Mouse (Mus musculus) heart, postnatal 0 days (tissue): ENCODE data around the gene Wdr1. TPM values are rescaled to one million over a fixed set of nuclear protein-coding genes. Genes with fewer than 3 reads are reported as not detected.

Source experiments
- ATAC-seq: fragments of 200-750 bp; cut with Nextera tagmentation; 2 replicates; pipeline ENCODE4 v1.8.0; 2017; ENCODE audit warnings: low read depth, moderate number of reproducible peaks, moderate library complexity; ENCODE audit not compliant: insufficient read depth
- DNase-seq: peaks from one replicate; pipeline ENCODE4 v3.0.0-alpha.2; 2016; ENCODE audit warnings: low spot score
- H3K27ac ChIP-seq: fragments of 300-500 bp; sonication (generic); 2 replicates; pipeline ENCODE4 v1.5.1; 2014; ENCODE audit warnings: low read depth, mild to moderate bottlenecking
- H3K27me3 ChIP-seq: fragments of 300-500 bp; sonication (generic); 2 replicates; pipeline ENCODE4 v1.6.1; 2014; ENCODE audit warnings: low read length, mixed read lengths; ENCODE audit not compliant: control insufficient read depth, insufficient read depth
- H3K36me3 ChIP-seq: fragments of 300-500 bp; sonication (generic); replicated peaks from 2 replicates; pipeline ENCODE4 v1.6.1; 2014; ENCODE audit warnings: low read length, mixed read lengths; ENCODE audit not compliant: control insufficient read depth, insufficient read depth
- H3K4me1 ChIP-seq: fragments of 300-500 bp; sonication (generic); 2 replicates; pipeline ENCODE4 v1.6.1; 2014; ENCODE audit warnings: antibody characterized with exemption; ENCODE audit not compliant: control insufficient read depth, insufficient read depth
- H3K4me2 ChIP-seq: fragments of 300-500 bp; sonication (generic); 2 replicates; pipeline ENCODE4 v1.6.1; 2014; ENCODE audit warnings: low read depth, mild to moderate bottlenecking, low read length, moderate library complexity
- H3K4me3 ChIP-seq: fragments of 300-500 bp; sonication (generic); 2 replicates; pipeline ENCODE4 v1.5.1; 2014; ENCODE audit warnings: low read depth, low read length
- H3K9ac ChIP-seq: fragments of 300-500 bp; sonication (generic); replicated peaks from 2 replicates; pipeline ENCODE4 v1.6.1; 2014; ENCODE audit warnings: low read depth, low read length, mixed read lengths
- H3K9me3 ChIP-seq: fragments of 300-500 bp; sonication (generic); replicated peaks from 2 replicates; pipeline ENCODE4 v1.6.1; 2016; ENCODE audit warnings: low read length; ENCODE audit not compliant: control insufficient read depth
- CTCF ChIP-seq: IDR thresholded peaks from 2 replicates; pipeline ENCODE4 v1.5.1; 2016; ENCODE audit warnings: antibody characterized with exemption, control low read depth, low read depth
- EP300 ChIP-seq: IDR thresholded peaks from 2 replicates; pipeline ENCODE4 v1.6.1; 2016; ENCODE audit warnings: antibody characterized with exemption, low read depth
- WGBS: fragments of 180-500 bp; shearing (Covaris S2); extraction: QIAGEN DNeasy Blood & Tissue Kit; methylation state at CpG from one replicate; pipeline ENCODE4 v1.1.7; 2014; 5-methylcytosine and 5-hydroxymethylcytosine counted together
- polyA plus RNA-seq: library from polyadenylated mRNA; unstranded; fragments of >200 nt; fragmentation: Nextera tagmentation; extraction: Ambion mirVana; gene quantifications from 2 replicates; pipeline ENCODE4 v1.2.1, GENCODE M21; 2015
- total RNA-seq: library from RNA; depleted of rRNA; stranded (reverse); fragments of >200 nt; gene quantifications from 2 replicates; pipeline ENCODE4 v1.2.3, GENCODE M21; 2014; ENCODE audit warnings: low replicate concordance

Gene Wdr1
- total and polyA plus RNA-seq, 2 experiments from 2014 or later, result 171 to 306 TPM

- 80% methylated on average over 4 of the region's 4 CpGs for WGBS
- no peak for ATAC-seq
- H3K9me3 ChIP-seq, result no peaks in the 10 kb centered on the region
- H3K4me2 ChIP-seq, result no peak within 1 kb of the TSS
- no peaks in the 10 kb centered on the region for H3K4me1 ChIP-seq
- H3K4me3 ChIP-seq, result no peak within 1 kb of the TSS
- no peaks in the 10 kb centered on the region for H3K27me3 ChIP-seq
- no peak within 1 kb of the TSS for H3K9ac ChIP-seq
- H3K27ac ChIP-seq, result no peak within 1 kb of the TSS
- TF ChIP-seq EP300 (no peak), CTCF (no peak)
- no peak for DNase-seq
- no peaks in the 10 kb centered on the region for H3K36me3 ChIP-seq
Measured at GRCm38 (mm10) chr5:38502992-38503391, 60.0 kb downstream of the Wdr1 start, which contains the start of gene Slc2a9. TSS of gene Slc2a9 (minus strand) at chr5:38503143.

- H3K36me3 ChIP-seq, result no peaks in the 10 kb centered on the region
- WGBS, result 87% methylated on average over 8 of the region's 8 CpGs
- H3K27ac ChIP-seq, result no peak overlapping the region
- H3K9me3 ChIP-seq, result no peaks in the 10 kb centered on the region
- DNase-seq, result no peak
- no peaks in the 10 kb centered on the region for H3K27me3 ChIP-seq
- TF ChIP-seq EP300 (no peak), CTCF (no peak)
- no peak overlapping the region for H3K4me2 ChIP-seq
- ATAC-seq, result no peak
- no peak overlapping the region for H3K9ac ChIP-seq
- H3K4me1 ChIP-seq, result no peaks in the 10 kb centered on the region
- H3K4me3 ChIP-seq, result no peak overlapping the region
Measured at GRCm38 (mm10) chr5:38500043-38500442, 63.0 kb downstream of the Wdr1 start.

- no peak for TF ChIP-seq CTCF
- TF ChIP-seq EP300, result no peak
- Histone ChIP-seq H3K36me3 (no peaks in the 10 kb centered on the region), H3K9ac (no peak overlapping the region), H3K4me2 (no peak overlapping the region), H3K9me3 (no peaks in the 10 kb centered on the region), H3K4me1 (no peaks in the 10 kb centered on the region), H3K27ac (no peak overlapping the region), H3K27me3 (no peaks in the 10 kb centered on the region), H3K4me3 (no peak overlapping the region)
- DNase-seq (no peak), ATAC-seq (no peak)
- 69% methylated on average over 7 of the region's 7 CpGs for WGBS
Measured at GRCm38 (mm10) chr5:38499316-38499811, 63.7 kb downstream of the Wdr1 start.

- Histone ChIP-seq H3K36me3 (no peaks in the 10 kb centered on the region), H3K27ac (no peak overlapping the region), H3K4me2 (no peak overlapping the region), H3K9me3 (0 out of 2 replicates have a peak, but pooled peaks cover 3% of the 10 kb centered on the region), H3K9ac (no peak overlapping the region), H3K4me3 (no peak overlapping the region), H3K4me1 (no peaks in the 10 kb centered on the region), H3K27me3 (no peaks in the 10 kb centered on the region)
- ATAC-seq, result no peak
- no peak for DNase-seq
- TF ChIP-seq CTCF (no peak), EP300 (no peak)
- WGBS, result 24% methylated on average over 5 of the region's 5 CpGs
Measured at GRCm38 (mm10) chr5:38498479-38498878, 64.5 kb downstream of the Wdr1 start.

GRCm38 (mm10) chr5:38496491-38497057 is 66.4 kb downstream of the Wdr1 start:
- Histone ChIP-seq H3K27me3 (no peaks in the 10 kb centered on the region), H3K9ac (no peak overlapping the region), H3K4me1 (no peaks in the 10 kb centered on the region), H3K4me3 (no peak overlapping the region), H3K9me3 (0 out of 2 replicates have a peak, but pooled peaks cover 3% of the 10 kb centered on the region), H3K27ac (no peak overlapping the region), H3K36me3 (no peaks in the 10 kb centered on the region), H3K4me2 (no peak overlapping the region)
- no peak for ATAC-seq
- TF ChIP-seq EP300, result no peak
- DNase-seq, result no peak
- WGBS, result 71% methylated on average over 8 of the region's 8 CpGs

- TF ChIP-seq EP300 (no peak), CTCF (no peak)
- H3K9ac ChIP-seq, result no peak overlapping the region
- no peaks in the 10 kb centered on the region for H3K27me3 ChIP-seq
- no peak overlapping the region for H3K4me3 ChIP-seq
- 0 out of 2 replicates have a peak, but pooled peaks cover 3% of the 10 kb centered on the region for H3K9me3 ChIP-seq
- no peak for DNase-seq
- H3K27ac ChIP-seq, result no peak overlapping the region
- H3K36me3 ChIP-seq, result no peaks in the 10 kb centered on the region
- ATAC-seq, result no peak
- H3K4me2 ChIP-seq, result no peak overlapping the region
- 83% methylated on average over 6 of the region's 6 CpGs for WGBS
- no peaks in the 10 kb centered on the region for H3K4me1 ChIP-seq
Measured at GRCm38 (mm10) chr5:38493890-38494289, 69.1 kb downstream of the Wdr1 start.
